In genomic region chr5:148370624-148371023, GRCm38 (mm10) we compare ENCODE assay signal across 9 mouse cellular contexts. TPM values are rescaled to one million over a fixed set of nuclear protein-coding genes. Genes with fewer than 3 reads are reported as not detected.
DNase-seq lines count a peak whose midpoint lies in the region; ATAC-seq lines count a peak whose summit lies in the region.
"Had no signal": no experiment of that assay in that cellular context is flagged by ENCODE, and none has a peak within 500 bp of the region (broad histone marks: within the 10 kb centered on the region; RNA-seq: fewer than 3 reads in every experiment).

No protein-coding gene starts in this region.

- H3K4me3 ChIP-seq in forebrain, embryonic 10.5 days: no peak overlapping the region
- H3K4me3 ChIP-seq in forebrain, embryonic 12.5 days (replicated peaks): no peak overlapping the region
- H3K4me3 ChIP-seq: megakaryocyte, embryonic 14.5 days had no signal

- no peaks in the 10 kb centered on the region for H3K4me1 ChIP-seq in forebrain, embryonic 10.5 days
- H3K4me1 ChIP-seq in forebrain, embryonic 12.5 days: no peaks in the 10 kb centered on the region

- H3K4me2 ChIP-seq in forebrain, embryonic 12.5 days: no peak overlapping the region

- peak; percentile 30 for DNase-seq in forebrain, embryonic 10.5 days (ENCODE audit: extremely low spot score, low spot score)
- DNase-seq in 3T3-L1 (ENCODE audit: low read depth, low spot score) (peak; percentile 47), ZHBTc4 (ENCODE audit: low read depth, low spot score) (peak; percentile 91)
- peak; percentile 44 for DNase-seq in lung, postnatal 36 days
- no peak for DNase-seq in layer of hippocampus, adult 11-12 months (ENCODE audit: low spot score)
- DNase-seq in Muller cell, postnatal 12 days (ENCODE audit: inconsistent ontology term): no peak
- DNase-seq in left cerebral cortex, adult 8-10 months (ENCODE audit: low spot score in 2 of 2): no peak

- ATAC-seq in forebrain, embryonic 12.5 days (ENCODE audit: low FRiP score): no peak

- H3K27ac ChIP-seq in forebrain, embryonic 10.5 days: no peak overlapping the region
- H3K27ac ChIP-seq in forebrain, embryonic 12.5 days: no peak overlapping the region

- 84% methylated on average over 1 of the region's 1 CpGs for WGBS in forebrain, embryonic 10.5 days
- 100% methylated on average over 1 of the region's 1 CpGs for WGBS in forebrain, embryonic 12.5 days

- no peaks in the 10 kb centered on the region for H3K27me3 ChIP-seq in forebrain, embryonic 10.5 days (ENCODE audit: poor library complexity, severe bottlenecking)
- H3K27me3 ChIP-seq in forebrain, embryonic 12.5 days: no peaks in the 10 kb centered on the region
- H3K27me3 ChIP-seq: megakaryocyte, embryonic 14.5 days had no signal

- no peak overlapping the region for H3K9ac ChIP-seq in forebrain, embryonic 12.5 days

- H3K36me3 ChIP-seq in forebrain, embryonic 10.5 days (replicated peaks): peaks cover 20% of the 10 kb centered on the region
- H3K36me3 ChIP-seq in forebrain, embryonic 12.5 days (replicated peaks): no peaks in the 10 kb centered on the region; the same call in 1 of the 2 replicates

- peaks cover 9% of the 10 kb centered on the region; the same call in 1 of the 2 replicates for H3K9me3 ChIP-seq in forebrain, embryonic 10.5 days
- 0 out of 2 replicates have a peak, but pooled peaks cover 5% of the 10 kb centered on the region for H3K9me3 ChIP-seq in forebrain, embryonic 12.5 days

RNA-seq across cellular contexts. Expression of gene Slc7a1, which starts 29.1 kb away (rescaled TPM):
- 17.4 and 17.6 TPM in 2 replicates for polyA plus RNA-seq in forebrain, embryonic 10.5 days (2016; fragmentation: Nextera tagmentation; extraction: Ambion mirVana)
- polyA plus RNA-seq in forebrain, embryonic 12.5 days (2016; fragmentation: Nextera tagmentation; extraction: Ambion mirVana): 18.4 and 23.3 TPM in 2 replicates
- 10 to 100 TPM; 23.7 to 27.8 (median 27.4) TPM for total RNA-seq in left cerebral cortex, adult 8-10 months (2022)

Comparison
In these comparisons a context has a peak if more than half of its experiments do, and no peak if none do; other contexts are left out.
1. DNase-seq: peak in forebrain, embryonic 10.5 days (single experiment), 3T3-L1 (single experiment), ZHBTc4 (single experiment) and lung, postnatal 36 days (single experiment); none in layer of hippocampus, adult 11-12 months (single experiment), Muller cell, postnatal 12 days (single experiment) and left cerebral cortex, adult 8-10 months (0 of 2).